Mouse (Mus musculus) G1E (cell line): ENCODE results near the gene Anapc2. TPM values are rescaled to one million over a fixed set of nuclear protein-coding genes. Genes with fewer than 3 reads are reported as not detected.

ENCODE experiments used
- ATAC-seq: 2 replicates; pipeline ENCODE4 v1.8.0; 2016; ENCODE audit warnings: mild to moderate bottlenecking; ENCODE audit not compliant: insufficient number of reproducible peaks, poor library complexity, low FRiP score, severe bottlenecking; ENCODE audit errors: extremely low read depth
- DNase-seq: peaks from one replicate; pipeline ENCODE4 v3.0.0; 2012; ENCODE audit warnings: low spot score
- H3K27me3 ChIP-seq: 2 replicates; pipeline ENCODE4 v1.6.1; 2012; ENCODE audit warnings: mild to moderate bottlenecking, low read length, inconsistent platforms; ENCODE audit not compliant: insufficient read depth
- H3K36me3 ChIP-seq: replicated peaks from 2 replicates; pipeline ENCODE3; 2012; ENCODE audit warnings: mild to moderate bottlenecking, inconsistent platforms
- H3K4me1 ChIP-seq: 2 replicates; pipeline ENCODE4 v1.6.1; 2012; ENCODE audit warnings: low read depth, low read length, inconsistent platforms, mixed read lengths; ENCODE audit not compliant: insufficient read depth
- H3K4me3 ChIP-seq: 2 replicates; pipeline ENCODE4 v1.5.1; 2012; ENCODE audit warnings: low read depth, mild to moderate bottlenecking, inconsistent platforms, low read length, moderate library complexity, mixed read lengths
- H3K9me3 ChIP-seq: replicated peaks from 2 replicates; pipeline ENCODE4 v1.6.1; 2012; ENCODE audit warnings: inconsistent platforms
- CTCF ChIP-seq: IDR thresholded peaks from 2 replicates; pipeline ENCODE4 v1.5.1; 2012; ENCODE audit warnings: low read depth, low read length, inconsistent platforms, mixed read lengths
- GATA1 ChIP-seq: IDR thresholded peaks from 2 replicates; pipeline ENCODE4 v1.6.1; 2012; ENCODE audit warnings: borderline replicate concordance, low read length, inconsistent platforms, mixed read lengths
- GATA2 ChIP-seq: IDR thresholded peaks from 2 replicates; pipeline ENCODE4 v1.6.1; 2012; ENCODE audit warnings: low read depth, low read length, inconsistent platforms, borderline replicate concordance
- POLR2AphosphoS5 ChIP-seq: IDR thresholded peaks from 2 replicates; pipeline ENCODE4 v1.6.1; 2012; ENCODE audit warnings: low read depth, low read length, inconsistent platforms; ENCODE audit not compliant: insufficient replicate concordance
- TAL1 ChIP-seq: conservative IDR thresholded peaks from 2 replicates; pipeline ENCODE4 v1.6.1; 2012; ENCODE audit warnings: low read depth, low read length, inconsistent platforms, mixed read lengths
- polyA plus RNA-seq: library from polyadenylated mRNA; stranded (reverse); fragments of >175 nt; gene quantifications from 2 replicates; pipeline ENCODE4 v1.2.3, GENCODE M21; 2012
- total RNA-seq, 2 experiments: library from RNA; stranded (forward) in 1 of 2; stranded (reverse) in 1 of 2; fragments of 200-1000 nt in 1 of 2; fragments of >200 nt in 1 of 2; fragmentation: Nextera tagmentation in 1 of 2; gene quantifications; 2 replicates each; pipeline ENCODE4 v1.2.3; 2014 to 2017

Anapc2 gene
- total and polyA plus RNA-seq, 3 experiments: 19.7 to 50.3 (median 25.3) TPM

DNA sequence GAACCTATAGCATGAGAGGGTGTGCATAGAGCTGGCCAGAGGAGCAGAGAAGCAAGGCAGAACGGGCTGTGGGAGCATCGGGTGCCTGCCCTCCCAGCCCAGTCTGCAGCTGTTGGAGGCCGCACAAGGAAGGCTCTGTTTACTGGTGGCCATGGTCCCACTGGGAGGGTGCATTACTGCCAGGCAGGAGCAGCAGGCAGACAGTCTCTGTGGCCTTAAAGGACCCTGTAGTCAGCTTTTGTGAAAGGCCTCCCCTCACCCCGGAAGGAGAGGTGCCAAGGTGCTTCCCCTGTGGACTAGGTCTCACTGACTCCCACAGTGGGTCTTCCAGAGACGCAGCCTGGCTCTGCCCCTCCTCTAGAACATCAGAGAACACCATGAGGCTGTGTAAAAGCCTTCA, 45.4 kb upstream of the Anapc2 start:
- peaks cover 19% of the 10 kb centered on the region for H3K27me3 ChIP-seq
- peaks cover 69% of the 10 kb centered on the region for H3K4me1 ChIP-seq
- H3K9me3 ChIP-seq: no peaks in the 10 kb centered on the region
- H3K36me3 ChIP-seq: peaks cover 25% of the 10 kb centered on the region
- no peak for DNase-seq
- ATAC-seq: no peak
- no peak for TF ChIP-seq CTCF
- TF ChIP-seq GATA2: no peak
- no peak for TF ChIP-seq GATA1
- TF ChIP-seq TAL1: no peak
- no peak for TF ChIP-seq POLR2AphosphoS5
- H3K4me3 ChIP-seq: no peak overlapping the region

DNA sequence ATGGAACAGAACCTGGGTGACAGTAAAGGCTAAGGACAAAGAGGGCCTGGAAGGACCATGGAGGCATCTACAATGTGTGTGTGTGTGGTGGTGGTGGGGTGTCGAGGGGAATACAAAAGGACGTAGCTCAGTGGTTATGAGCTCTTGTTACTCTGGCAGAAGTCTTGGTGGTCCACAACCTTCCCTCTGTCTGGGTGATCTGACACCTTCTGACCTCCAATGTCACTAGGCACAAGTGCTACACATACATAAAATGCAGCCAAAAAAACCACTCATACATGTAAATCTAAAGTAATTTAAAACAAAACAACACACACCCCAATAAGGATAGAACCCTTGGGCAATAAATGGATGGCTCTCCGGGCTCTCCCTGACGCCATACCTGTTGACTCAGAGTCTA, 44.9 kb upstream of the Anapc2 start:
- Histone ChIP-seq H3K4me3 (no peak overlapping the region), H3K4me1 (peaks cover 69% of the 10 kb centered on the region), H3K9me3 (no peaks in the 10 kb centered on the region), H3K27me3 (peaks cover 22% of the 10 kb centered on the region), H3K36me3 (peaks cover 20% of the 10 kb centered on the region)
- ATAC-seq (no peak), DNase-seq (no peak)
- TF ChIP-seq GATA2 (no peak), POLR2AphosphoS5 (no peak), GATA1 (no peak), TAL1 (no peak), CTCF (no peak)

- H3K36me3 ChIP-seq: peaks cover 15% of the 10 kb centered on the region
- ATAC-seq (0 out of 2 replicates have a peak, but pooled peaks have one; percentile 24), DNase-seq (peak; percentile 75)
- no peak for TF ChIP-seq TAL1
- TF ChIP-seq GATA1: no peak
- TF ChIP-seq POLR2AphosphoS5: no peak
- no peak for TF ChIP-seq GATA2
- peak; percentile 67 for TF ChIP-seq CTCF
- no peaks in the 10 kb centered on the region for H3K9me3 ChIP-seq
- peaks cover 22% of the 10 kb centered on the region for H3K27me3 ChIP-seq
- peaks cover 79% of the 10 kb centered on the region for H3K4me1 ChIP-seq
- H3K4me3 ChIP-seq: peak overlapping the region; percentile 62; the same call in 1 of the 2 replicates
Observed at GRCm38 (mm10) chr2:25228431-25228889, 43.8 kb upstream of the Anapc2 start.

DNA sequence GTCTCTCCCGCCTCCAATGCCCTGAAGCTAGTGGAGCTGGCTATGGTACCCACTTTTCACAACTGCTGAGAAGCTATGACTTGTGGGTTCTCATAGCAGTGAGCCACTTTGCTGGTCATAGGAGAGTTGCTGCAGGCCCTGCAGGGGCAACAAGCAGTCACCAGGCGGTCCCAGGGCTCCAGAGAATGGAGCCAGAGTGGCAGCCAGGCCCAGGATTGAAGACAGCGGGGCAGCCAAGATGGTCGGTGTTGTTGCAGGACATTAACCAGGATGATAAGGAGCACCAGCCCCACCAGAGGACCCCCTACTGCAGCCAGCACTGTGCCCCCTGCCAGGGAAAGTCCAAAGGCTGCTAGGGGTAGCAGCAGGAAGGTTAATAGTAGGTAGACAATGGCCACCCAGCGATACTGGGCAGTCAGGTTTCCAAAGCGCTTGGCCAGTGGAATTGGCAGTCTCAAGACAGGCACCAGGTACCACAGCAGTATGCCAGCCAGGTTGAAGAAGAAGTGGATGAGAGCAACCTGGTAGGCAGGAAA, 43.2 kb upstream of the Anapc2 start:
- H3K9me3 ChIP-seq: no peaks in the 10 kb centered on the region
- H3K4me1 ChIP-seq: peaks cover 85% of the 10 kb centered on the region
- no peak for ATAC-seq
- DNase-seq: no peak
- TF ChIP-seq CTCF (no peak), GATA2 (no peak), TAL1 (no peak), POLR2AphosphoS5 (no peak), GATA1 (no peak)
- no peak overlapping the region; the same call in 1 of the 2 replicates for H3K4me3 ChIP-seq
- peaks cover 9% of the 10 kb centered on the region for H3K36me3 ChIP-seq
- peaks cover 22% of the 10 kb centered on the region for H3K27me3 ChIP-seq

GRCm38 (mm10) chr2:25229582-25229981, 42.7 kb upstream of the Anapc2 start:
- Histone ChIP-seq H3K4me3 (no peak overlapping the region), H3K36me3 (peaks cover 7% of the 10 kb centered on the region), H3K4me1 (peaks cover 91% of the 10 kb centered on the region), H3K27me3 (peaks cover 22% of the 10 kb centered on the region), H3K9me3 (no peaks in the 10 kb centered on the region)
- DNase-seq: no peak
- no peak for ATAC-seq
- TF ChIP-seq POLR2AphosphoS5: no peak
- TF ChIP-seq GATA1: no peak
- TF ChIP-seq TAL1: no peak
- TF ChIP-seq GATA2: no peak
- no peak for TF ChIP-seq CTCF

DNA sequence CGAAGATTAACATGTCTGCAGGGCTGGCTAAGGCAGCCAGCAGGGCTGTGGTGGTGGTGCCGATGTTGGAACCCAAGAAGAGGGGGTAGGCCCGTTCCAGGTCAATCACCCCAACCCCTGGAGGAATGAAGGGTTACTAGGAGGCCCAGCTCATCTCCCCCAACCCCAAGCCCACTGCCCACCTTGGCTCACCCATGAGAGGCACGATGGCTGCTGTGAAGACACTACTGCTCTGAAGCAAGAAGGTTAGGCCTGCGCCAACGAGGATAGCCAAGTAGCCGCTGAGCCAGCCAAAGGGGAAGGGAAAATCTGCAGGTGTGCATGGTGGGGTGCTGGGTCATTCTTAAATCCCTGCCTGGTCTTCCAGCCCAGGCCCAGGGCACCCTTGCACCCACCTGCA, 41.7 kb upstream of the Anapc2 start:
- H3K27me3 ChIP-seq: peaks cover 22% of the 10 kb centered on the region
- no peak for TF ChIP-seq POLR2AphosphoS5
- no peak for TF ChIP-seq GATA1
- TF ChIP-seq CTCF: no peak
- TF ChIP-seq GATA2: no peak
- TF ChIP-seq TAL1: no peak
- DNase-seq (no peak), ATAC-seq (no peak)
- no peaks in the 10 kb centered on the region for H3K9me3 ChIP-seq
- no peak overlapping the region for H3K4me3 ChIP-seq
- H3K36me3 ChIP-seq: peaks cover 7% of the 10 kb centered on the region
- peaks cover 97% of the 10 kb centered on the region for H3K4me1 ChIP-seq
